Mouse (Mus musculus): ENCODE measurements at regions not wholly inside any gene's neighbourhood (a gene's known extent, or its start where the extent isn't known, plus 50 kb on each side); places are given as distances from the start of the nearest gene placed in this dataset.

GRCm38 (mm10) chr2:61453490-61454281 is 124.7 kb upstream of the Tank start:
- peak; percentile 32 to 60 for DNase-seq

DNA sequence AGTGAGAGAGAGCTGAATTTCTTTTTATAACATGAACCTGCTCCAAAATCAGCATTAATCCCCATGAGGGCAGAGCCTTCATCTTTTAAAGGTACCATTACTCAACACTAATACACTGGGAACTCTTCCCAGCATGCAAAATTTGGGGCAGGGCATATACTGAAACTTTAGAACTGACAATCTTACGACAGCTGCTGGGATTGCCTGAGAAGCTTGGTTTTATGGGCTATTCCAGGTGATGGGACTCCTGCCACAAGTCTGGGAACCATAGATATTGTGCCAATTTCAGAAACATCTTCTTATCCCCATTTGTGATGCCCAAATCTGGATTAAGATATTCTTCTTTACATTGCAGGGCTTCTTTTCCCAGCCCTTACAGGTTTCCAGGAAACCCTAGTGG is 125.8 kb upstream of the Tank start:
- no peak for DNase-seq

DNA sequence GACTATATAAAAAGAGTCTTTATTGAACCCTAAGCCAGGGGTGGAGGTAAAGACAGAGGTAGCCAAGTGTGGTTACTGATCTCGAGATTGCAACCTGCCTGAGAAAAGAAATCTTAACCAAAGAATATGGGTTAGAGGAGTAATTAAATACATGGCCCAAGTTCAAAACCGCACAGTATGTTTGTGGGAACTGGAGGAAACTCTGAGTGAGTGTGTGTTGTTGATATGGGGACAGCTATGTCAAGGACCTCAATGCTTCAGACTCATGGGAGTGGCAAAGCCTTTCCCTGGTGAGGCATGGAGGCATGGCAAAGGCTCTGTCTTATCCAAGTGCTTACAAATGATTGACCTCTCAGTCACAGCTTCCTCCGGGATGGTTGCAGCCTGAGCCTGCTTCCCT is 127.7 kb upstream of the Tank start:
- no peak for DNase-seq

DNA sequence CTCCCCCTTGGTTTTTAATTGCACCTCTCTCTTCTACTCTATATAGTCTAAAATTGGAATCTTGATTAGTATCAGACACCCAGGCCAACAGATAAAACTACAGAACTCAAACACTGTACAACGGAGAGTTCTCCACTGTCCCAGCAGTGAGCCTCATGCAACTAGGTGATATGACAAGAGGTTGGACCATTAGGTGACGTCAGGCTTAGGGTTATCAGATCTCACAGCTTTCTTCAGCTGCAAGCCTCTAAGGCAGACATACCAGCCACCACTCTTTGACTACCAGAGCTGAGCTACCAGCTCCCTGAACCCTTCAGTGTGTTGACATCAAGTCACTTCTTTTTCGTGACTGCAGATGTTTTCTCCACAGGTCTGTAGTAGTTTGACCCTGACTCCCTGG is 141.8 kb upstream of the Tank start:
- DNase-seq = no peak

- DNase-seq = peak; percentile 12 to 21
These were observed 170.5 kb upstream of the Tank start for GRCm38 (mm10) chr2:61407881-61408280.

- DNase-seq = no peak
These were observed 172.2 kb upstream of the Tank start for GRCm38 (mm10) chr2:61406104-61406751.

DNA sequence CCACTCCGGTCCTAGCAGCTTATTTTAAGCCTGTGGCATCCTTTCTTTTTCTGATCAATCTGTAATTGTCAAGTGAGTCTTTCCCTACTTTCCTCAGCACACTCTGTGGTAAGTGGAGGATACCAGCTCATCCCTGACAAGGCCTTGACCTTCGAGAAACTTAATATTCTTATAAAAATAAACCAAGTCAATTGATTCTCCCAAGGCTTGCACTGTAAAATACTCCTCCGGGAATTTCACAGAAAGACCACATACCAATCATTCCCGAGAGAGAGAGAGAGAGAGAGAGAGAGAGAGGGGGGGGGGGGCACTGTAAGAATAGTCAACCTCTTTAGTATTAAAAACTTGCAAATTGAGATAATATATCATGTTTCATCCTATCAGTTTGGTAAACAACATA is 173.1 kb upstream of the Tank start:
- no peak for DNase-seq

- no peak for DNase-seq
These were observed 175.5 kb upstream of the Tank start for GRCm38 (mm10) chr2:61402588-61403487.

DNA sequence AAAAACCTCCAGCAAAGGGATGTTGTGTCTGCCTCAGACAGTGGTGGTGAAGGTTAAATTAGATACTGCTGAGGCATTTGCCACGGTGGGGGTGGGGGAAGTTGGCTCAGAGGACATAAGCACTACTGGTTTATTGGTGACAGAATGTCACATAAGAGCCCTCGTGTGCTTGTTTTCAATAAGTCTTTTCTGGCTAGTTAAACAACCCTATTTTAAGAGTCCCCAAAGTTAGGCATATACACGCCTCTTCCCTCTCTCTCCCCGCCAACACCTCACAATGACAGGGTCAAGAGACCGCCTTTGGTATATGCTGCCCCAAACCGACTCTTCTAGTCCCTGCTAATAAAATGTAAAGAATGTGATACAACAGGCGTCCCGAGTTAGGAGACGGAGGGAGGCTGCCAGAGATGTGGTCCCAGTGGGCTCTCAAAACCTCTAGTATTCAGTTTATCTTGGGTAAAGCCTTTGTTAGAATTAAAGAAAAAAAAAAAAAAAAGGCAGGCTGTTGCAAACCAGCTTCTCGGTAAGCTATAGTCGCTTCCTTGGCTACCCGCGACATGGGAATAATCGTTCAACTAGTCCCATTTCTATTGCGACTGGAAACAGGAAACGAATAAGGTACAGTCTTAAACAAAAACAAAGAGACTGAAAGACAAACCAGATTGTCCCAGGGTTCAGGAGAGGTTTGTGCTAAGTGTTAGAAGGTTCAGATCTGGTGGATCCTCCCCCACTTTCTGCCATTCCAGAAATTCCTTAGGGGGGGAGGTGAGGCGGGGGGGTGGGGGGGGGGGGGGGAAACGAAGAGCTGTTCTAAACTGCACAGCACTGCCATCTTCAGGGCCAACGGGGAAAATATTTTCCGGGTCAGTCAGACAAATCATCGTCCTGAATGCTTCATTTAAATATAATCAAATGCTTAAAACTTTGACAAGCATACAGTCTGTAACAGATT is 176.5 kb upstream of the Tank start:
- peak; percentile 88 to 90 for DNase-seq

GRCm38 (mm10) chr2:61398633-61399032 is 179.8 kb upstream of the Tank start:
- no peak for DNase-seq

DNA sequence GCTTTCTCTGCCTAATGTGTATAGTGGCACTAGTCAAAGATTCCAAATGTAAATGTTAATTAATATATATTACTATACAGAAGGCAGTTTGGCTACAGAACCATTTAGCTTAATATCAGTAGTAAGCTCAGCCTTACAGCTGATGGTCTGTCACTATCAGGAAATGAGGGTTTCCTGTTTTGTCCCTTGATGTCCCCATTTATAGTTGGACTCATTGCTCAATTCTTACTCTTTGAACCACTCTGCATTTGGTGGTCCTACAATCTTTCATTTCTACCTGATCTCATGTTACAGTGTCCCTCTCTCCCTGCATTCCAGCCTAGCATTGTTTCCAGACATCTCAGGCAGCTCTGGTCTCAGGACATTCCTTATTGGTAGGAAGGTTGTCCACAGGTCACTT is 188.8 kb upstream of the Tank start:
- no peak for DNase-seq

- no peak for DNase-seq
These were observed 189.2 kb upstream of the Tank start for GRCm38 (mm10) chr2:61389207-61389606.

DNA sequence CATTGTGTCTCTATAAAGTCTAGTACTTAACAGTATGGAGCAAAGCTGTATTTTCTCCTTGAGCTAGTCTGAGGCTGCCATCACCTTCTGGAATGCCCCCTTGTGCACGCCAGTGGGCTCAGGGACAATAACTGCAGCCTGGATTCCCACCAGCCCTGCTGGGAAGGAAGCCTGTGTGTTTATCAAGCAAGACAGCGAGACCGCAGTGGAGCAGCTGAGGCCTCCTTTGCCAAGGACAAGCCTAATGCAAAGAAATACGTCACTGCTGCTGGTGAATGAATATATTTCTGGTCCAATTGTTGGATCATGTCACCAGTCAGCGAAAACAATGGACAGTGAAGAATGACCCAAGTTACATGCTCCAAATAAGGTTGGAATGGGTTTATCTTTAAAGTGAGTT is 190.8 kb upstream of the Tank start:
- DNase-seq = no peak

GRCm38 (mm10) chr2:61386966-61387365 is 191.4 kb upstream of the Tank start:
- DNase-seq = no peak

DNA sequence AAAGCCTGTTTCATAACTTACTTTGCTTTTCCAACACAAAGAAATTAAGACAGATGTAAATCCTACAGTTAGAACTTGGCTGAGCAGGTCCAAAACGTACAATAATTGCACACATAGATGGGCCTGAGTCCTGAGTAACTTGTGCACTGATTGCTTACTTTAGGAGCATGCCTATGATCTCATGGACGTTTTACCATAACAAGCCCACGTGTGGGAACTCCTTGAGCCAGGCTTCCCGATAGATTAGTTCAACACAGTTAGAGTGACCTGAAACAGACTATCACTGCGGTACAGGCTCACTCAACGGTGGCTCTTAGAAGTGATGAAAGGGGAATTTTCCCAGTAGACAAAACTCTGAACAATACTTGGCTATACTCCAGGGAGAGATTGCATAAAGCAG is 193.9 kb upstream of the Tank start:
- DNase-seq = no peak

DNA sequence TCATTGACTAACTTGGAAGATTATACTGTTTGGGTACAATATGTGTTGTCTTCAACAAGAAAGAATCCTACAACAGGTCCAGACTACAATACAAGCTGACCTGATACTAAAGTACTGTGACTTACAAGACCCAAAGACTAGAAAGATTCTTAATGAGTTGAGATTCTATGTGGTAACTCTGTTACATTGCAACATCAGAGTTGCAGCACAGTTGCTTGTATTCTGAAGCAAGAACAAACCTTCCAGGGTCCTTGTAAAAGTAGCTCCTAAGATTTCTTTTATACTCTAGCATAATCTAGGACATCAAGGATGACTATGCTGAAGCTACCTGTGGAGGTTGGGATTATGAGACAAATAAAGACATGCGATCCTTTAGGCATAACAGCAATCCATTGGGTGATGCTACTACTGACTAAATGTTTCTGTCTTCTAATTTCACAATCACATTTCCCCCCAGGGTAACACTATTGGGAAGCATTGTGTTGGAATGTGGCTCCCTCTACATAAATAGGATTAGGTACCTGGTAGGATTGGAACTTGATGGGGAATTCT is 194.6 kb upstream of the Tank start:
- DNase-seq = no peak

DNA sequence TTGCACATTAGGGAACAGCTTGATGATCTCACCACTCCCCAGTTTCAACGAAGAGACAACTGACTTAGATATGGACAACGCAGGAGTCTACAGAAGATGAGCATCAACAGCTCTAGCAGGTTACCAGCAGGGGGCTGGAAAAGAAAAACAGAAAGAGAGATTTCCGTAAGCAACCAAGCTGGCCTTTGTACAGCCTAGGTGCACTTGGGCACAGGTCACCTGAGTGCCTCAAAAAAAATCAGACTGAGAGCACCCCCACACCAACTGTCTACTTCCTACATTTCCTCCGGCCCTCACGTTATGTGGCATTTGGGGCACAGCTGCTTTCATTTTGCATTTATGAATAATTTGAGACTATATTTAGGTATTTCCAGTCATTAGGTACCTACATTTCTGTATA is 199.3 kb upstream of the Tank start:
- DNase-seq = no peak

- no peak for DNase-seq
These were observed 200.1 kb upstream of the Tank start for GRCm38 (mm10) chr2:61378297-61378696.

- DNase-seq = no peak
These were observed 200.6 kb upstream of the Tank start for GRCm38 (mm10) chr2:61377756-61378155.

- DNase-seq = no peak
These were observed 215.8 kb upstream of the Tank start for GRCm38 (mm10) chr2:61362606-61363005.

DNA sequence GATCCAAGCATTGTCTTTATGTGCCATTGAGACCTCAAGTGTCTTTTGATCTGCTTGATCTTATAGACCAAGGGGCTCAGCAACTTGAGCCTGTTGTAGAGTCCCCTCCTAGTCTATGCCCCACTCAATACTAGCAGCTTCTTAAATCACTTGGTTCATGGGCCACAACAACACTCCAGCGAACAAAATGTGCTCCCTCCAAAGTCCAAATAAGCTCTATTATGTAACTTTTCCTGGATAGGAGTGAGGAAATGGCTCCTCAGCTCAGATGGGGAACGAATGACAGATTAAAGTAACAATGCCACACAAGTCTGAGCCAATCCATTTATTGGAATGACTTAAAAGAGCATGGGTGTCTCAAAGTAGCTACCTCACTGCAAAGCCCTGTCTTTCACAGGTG is 217.0 kb upstream of the Tank start:
- no peak for DNase-seq

DNA sequence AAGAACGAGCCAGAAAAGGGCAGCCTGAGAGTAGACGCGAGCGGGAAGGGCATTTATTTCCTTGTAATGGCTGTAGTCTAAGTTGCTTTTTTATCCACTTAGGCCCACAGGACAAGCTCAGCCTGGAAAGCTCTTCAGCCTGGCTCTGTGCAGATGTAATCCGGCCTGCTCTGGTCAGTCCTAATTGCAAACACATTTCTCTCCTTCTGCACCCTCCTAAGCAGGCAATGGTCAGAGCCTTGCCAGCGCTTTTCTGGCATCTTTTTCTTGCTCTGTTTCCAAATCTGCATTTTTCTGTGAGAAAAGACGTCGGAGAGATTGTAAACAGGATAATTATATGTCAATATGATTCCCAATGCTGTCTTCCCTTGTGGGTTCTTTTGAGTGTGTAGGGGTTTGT is 224.3 kb upstream of the Tank start:
- peak in 1 of 2 experiments; percentile 12 for DNase-seq
